Mouse (Mus musculus) G1E (cell line): Measurements from ENCODE around the gene Fmr1.
"Not testable (repeated sequence)": the region's sequence is repeated elsewhere in the genome, so short reads cannot be mapped to it uniquely, and the experiment has no call there.

Source experiments
- CTCF ChIP-seq: IDR thresholded peaks from 2 replicates; pipeline ENCODE4 v1.5.1; 2012; ENCODE audit warnings: low read depth, low read length, inconsistent platforms, mixed read lengths
- GATA1 ChIP-seq: IDR thresholded peaks from 2 replicates; pipeline ENCODE4 v1.6.1; 2012; ENCODE audit warnings: borderline replicate concordance, low read length, inconsistent platforms, mixed read lengths
- TAL1 ChIP-seq: conservative IDR thresholded peaks from 2 replicates; pipeline ENCODE4 v1.6.1; 2012; ENCODE audit warnings: low read depth, low read length, inconsistent platforms, mixed read lengths

DNA sequence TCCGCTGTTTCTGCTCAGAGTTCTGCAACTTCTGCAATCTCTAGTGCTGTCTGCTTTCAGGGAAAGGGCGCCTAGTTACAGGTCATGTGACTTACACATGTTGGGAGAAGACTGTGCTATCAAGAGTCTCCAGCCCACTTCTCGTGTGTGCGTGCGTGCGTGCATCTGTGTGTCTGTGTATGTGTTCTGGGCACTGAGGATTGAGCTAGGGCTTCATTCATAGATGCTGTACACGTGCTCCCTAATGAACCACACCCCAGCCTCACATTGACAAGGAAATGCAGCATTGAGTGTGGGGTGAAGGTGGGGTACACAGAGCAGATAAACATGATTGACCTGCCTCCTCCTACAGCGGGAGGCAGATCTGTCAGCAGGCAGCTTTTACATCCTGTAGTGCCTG lies 13.6 kb downstream of the Fmr1 start:
- TF ChIP-seq CTCF, GATA1, TAL1: not testable (repeated sequence)
